ENCODE assay signal across 30 mouse cellular contexts in the genomic region with DNA sequence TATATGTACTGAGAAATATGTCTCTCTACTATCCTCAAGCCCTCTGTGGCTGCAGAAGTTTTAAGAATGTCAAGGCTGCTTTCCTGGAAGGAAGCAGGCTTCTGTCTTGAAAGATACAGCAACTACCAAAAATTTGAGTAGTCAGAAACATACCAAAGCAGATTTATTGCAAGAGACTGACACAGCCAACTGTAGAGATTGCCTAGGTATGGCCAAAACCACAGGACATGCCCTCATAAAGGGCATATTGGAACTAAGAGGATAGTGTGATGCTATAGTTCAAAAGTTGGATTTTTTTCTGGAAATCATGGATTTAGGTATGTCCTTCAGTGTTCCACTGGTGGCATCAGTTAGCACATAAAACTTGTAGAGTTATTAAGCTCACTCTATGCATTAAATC.
"Had no signal": no experiment of that assay in that cellular context is flagged by ENCODE, and none has a peak within 500 bp of the region (broad histone marks: within the 10 kb centered on the region; RNA-seq: fewer than 3 reads in every experiment).

No protein-coding gene starts in this region.

- H3K27me3 ChIP-seq: heart, embryonic 12.5 days; heart, embryonic 13.5 days; heart, embryonic 15.5 days; hindbrain, embryonic 12.5 days; hindbrain, embryonic 13.5 days; hindbrain, embryonic 15.5 days; intestine, embryonic 15.5 days; kidney, embryonic 15.5 days had no signal

- DNase-seq: heart, postnatal 10 days; heart, postnatal 14 days; heart, postnatal 36 days; heart, postnatal 4 days; kidney, adult 11 months; kidney, adult 18-20 months; kidney, adult 2 months; kidney, adult 8-10 months; kidney, adult 9 months; kidney, postnatal 10 days; kidney, postnatal 14 days; kidney, postnatal 25 days; kidney, postnatal 36 days; kidney, postnatal 4 days; layer of hippocampus, adult 9-11 months; layer of hippocampus, postnatal 36 days had no signal

- H3K27ac ChIP-seq: heart, embryonic 13.5 days; heart, embryonic 15.5 days; hindbrain, embryonic 10.5 days; hindbrain, embryonic 12.5 days; hindbrain, embryonic 13.5 days; hindbrain, embryonic 14.5 days; hindbrain, embryonic 15.5 days; hindbrain, postnatal 0 days; intestine, embryonic 15.5 days; kidney, embryonic 15.5 days; kidney, postnatal 0 days; layer of hippocampus, adult 2 months had no signal

- H3K4me2 ChIP-seq: heart, embryonic 11.5 days; heart, embryonic 12.5 days; heart, embryonic 13.5 days; heart, embryonic 15.5 days; hindbrain, embryonic 12.5 days; hindbrain, embryonic 13.5 days; hindbrain, embryonic 14.5 days; hindbrain, embryonic 15.5 days; intestine, embryonic 15.5 days; kidney, embryonic 15.5 days had no signal

- H3K4me1 ChIP-seq: heart, embryonic 12.5 days; heart, embryonic 13.5 days; heart, embryonic 15.5 days; hindbrain, embryonic 10.5 days; hindbrain, embryonic 12.5 days; hindbrain, embryonic 13.5 days; hindbrain, embryonic 15.5 days; intestine, embryonic 15.5 days; kidney, embryonic 15.5 days had no signal

- H3K36me3 ChIP-seq: heart, embryonic 12.5 days; heart, embryonic 13.5 days; heart, embryonic 15.5 days; hindbrain, embryonic 10.5 days; hindbrain, embryonic 12.5 days; hindbrain, embryonic 13.5 days; hindbrain, embryonic 15.5 days; intestine, embryonic 15.5 days; kidney, embryonic 15.5 days had no signal

- H3K4me3 ChIP-seq: heart, embryonic 12.5 days; heart, embryonic 13.5 days; heart, embryonic 15.5 days; hindbrain, embryonic 10.5 days; hindbrain, embryonic 12.5 days; hindbrain, embryonic 13.5 days; hindbrain, embryonic 15.5 days; intestine, embryonic 15.5 days; kidney, embryonic 15.5 days; layer of hippocampus, adult 2 months had no signal

- H3K9me3 ChIP-seq: heart, embryonic 12.5 days; heart, embryonic 13.5 days; heart, embryonic 15.5 days; hindbrain, embryonic 10.5 days; hindbrain, embryonic 12.5 days; hindbrain, embryonic 13.5 days; hindbrain, embryonic 15.5 days; intestine, embryonic 15.5 days; kidney, embryonic 15.5 days had no signal
